Mouse (Mus musculus) monocyte, adult 5-6 weeks (primary cell): ENCODE results near the gene Dcp1a. TPM values are rescaled to one million over a fixed set of nuclear protein-coding genes. Genes with fewer than 3 reads are reported as not detected.
A peak's percentile ranks its signal among the peaks of the same experiment; 100 is the strongest.
"Not testable (repeated sequence)": the region's sequence is repeated elsewhere in the genome, so short reads cannot be mapped to it uniquely, and the experiment has no call there.

ENCODE experiments used
- ATAC-seq: fragments of 153-309, 156-312 bp; replicated peaks from 2 replicates; pipeline ENCODE4 v1.8.0; 2017; ENCODE audit warnings: mild to moderate bottlenecking; ENCODE audit not compliant: low TSS enrichment, insufficient number of reproducible peaks, severe bottlenecking, poor library complexity, low FRiP score
- total RNA-seq: library from RNA; stranded (forward); fragments of 200-1000, 200-491, 200-594 nt; gene quantifications from 3 replicates; pipeline ENCODE4 v1.2.3, GENCODE M21; 2017

The Dcp1a gene
- total RNA-seq, 1 experiment from 2014 or later, result 17.9 TPM

- ATAC-seq, result no peak
Measured at GRCm38 (mm10) chr14:30510214-30510763, 31.0 kb downstream of the Dcp1a start.

DNA sequence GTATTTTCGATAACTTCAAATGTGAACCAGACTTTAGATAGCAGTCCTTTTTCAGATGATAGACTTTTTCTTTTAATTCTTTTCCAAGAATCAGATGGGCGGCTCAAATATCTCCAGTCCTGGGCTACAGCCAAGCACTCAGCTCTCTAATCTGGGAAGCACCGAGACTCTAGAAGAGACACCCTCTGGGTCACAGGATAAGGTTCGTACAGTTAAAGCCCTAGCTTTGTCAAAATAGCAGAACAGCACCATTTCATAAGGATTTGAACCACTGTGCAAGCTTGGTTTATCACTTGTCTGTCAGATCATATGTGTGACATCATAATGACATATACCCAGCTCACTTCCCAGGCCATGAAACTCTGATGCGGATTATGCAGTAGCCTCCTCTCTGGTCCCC lies 33.6 kb downstream of the Dcp1a start:
- ATAC-seq, result no peak

DNA sequence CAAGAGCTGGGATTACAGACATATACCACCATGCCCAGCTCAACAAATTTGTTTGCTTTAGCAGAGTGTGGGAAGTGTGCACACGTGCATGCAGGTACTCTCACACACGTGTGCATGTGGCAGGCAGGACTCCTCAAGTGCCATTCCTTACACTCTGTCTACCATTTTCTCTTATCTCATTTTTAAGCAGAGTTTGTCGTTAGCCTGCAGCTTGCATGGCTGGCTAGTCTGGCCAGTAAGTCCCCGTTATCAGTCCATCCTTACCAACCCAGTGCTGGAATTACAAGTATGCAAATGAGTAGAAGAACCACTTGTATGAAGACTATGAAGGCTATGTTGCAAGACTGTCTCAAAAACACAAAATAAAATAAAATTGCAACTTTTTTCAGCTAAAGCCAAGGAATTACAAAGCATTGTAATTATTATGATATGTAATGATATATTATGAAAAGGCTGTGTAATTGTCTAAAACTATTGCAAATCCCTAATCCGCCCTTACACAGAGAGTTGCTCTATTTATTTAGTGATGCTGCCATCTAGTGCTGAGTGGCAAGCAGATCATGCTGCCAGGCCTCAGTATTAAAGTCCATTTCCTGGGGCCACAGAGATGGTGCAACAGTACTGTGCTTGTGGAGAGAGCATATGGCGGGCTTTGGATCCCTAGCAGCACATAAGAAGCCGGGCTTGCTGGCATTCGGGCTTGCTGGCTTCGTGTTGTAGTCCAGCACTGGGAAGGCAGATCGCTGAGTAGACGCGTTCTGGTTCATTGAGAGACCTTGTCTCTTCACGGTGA lies 36.8 kb downstream of the Dcp1a start:
- no peak for ATAC-seq

DNA sequence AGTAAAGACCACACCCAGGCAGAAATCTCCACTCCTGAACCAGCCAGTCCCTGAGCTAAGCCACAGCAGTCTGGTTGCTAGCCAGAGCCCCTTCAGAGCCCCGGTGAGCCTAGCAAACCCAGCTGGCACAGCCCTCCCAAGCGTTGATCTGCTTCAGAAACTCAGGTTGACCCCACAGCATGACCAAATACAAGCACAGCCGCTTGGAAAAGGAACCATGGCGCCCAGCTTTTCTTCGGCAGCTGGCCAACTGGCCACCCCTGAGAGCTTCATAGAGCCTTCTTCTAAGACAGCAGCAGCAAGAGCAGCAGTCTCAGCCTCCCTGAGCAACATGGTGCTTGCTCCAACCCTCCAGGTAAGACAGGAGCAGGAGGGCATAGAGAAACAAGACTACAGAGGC lies 40.0 kb downstream of the Dcp1a start:
- ATAC-seq, result no peak

DNA sequence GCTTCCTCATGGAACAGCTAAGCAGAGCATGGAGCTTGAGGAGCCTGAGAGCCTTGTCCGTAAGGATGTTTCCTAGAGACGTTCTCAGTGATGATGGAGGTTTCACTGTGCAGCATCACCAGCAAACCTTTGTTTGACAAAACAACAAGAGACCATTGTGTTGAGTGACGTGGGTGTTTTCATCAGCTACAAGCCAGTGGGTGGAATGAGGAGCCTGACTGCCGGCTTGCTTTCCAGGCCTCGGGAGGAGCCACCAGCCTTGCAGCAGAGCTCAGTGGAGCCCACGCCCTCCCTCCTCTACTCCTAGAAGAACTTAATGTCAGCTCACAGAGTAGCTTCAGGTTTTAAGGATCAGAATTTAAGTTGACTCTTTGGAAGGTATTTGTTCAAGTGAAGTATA lies 44.0 kb downstream of the Dcp1a start:
- ATAC-seq, result no peak

DNA sequence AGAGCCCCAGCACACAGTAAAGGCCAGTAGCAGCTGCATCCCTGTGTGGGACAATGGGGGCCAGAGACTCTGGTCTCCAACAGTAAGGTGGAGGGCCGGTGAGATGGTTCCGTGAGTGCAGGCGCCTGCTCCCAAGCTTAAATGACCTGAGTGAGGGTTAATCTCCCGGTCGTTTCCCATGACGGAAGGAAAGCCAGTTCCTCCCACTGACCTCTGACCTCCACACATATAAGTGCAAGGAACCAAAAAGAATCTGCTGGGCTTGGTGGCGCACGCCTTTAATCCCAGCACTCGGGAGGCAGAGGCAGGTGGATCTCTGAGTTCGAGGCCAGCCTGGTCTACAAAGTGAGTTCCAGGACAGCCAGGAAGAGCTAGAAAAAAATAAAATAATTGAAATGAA lies 49.1 kb downstream of the Dcp1a start:
- no peak for ATAC-seq

DNA sequence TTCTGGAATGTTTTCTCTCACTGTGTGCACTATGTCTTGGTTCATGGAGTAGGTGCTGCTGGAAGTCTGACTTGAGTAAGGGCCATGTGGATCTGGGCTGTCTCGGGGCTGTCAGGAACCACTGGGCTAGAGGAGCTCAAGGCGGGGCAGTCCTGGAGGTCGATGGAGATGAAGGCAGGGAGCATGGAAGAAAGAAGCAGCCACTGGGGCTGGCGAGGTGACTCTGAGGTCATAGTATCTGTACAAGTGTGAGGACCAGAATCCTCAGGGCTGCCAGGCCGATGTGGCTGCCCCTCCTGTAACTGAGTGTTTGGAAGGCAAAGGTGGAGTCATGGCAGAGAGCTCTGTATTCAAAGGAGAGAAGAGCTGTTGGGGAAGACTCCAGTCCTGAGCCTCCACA lies 49.6 kb downstream of the Dcp1a start:
- no peak for ATAC-seq

DNA sequence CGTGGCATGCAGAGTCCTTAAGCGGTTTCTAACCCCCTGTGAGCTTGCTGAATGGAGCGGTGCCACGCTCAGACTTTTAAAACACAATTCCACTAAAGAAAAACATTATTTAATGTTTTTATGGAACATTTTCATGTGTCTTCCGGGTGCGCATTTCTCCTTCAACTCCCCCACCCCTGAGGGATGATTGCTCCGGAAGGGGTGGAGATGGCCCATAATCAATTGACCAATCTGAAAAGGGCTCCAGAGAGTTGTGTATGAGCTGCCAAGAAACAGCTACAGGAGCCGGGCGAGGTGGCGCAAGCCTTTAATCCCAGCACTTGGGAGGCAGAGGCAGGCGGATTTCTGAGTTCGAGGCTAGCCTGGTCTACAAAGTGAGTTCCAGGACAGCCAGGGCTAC lies 50.1 kb downstream of the Dcp1a start:
- ATAC-seq, result no peak

DNA sequence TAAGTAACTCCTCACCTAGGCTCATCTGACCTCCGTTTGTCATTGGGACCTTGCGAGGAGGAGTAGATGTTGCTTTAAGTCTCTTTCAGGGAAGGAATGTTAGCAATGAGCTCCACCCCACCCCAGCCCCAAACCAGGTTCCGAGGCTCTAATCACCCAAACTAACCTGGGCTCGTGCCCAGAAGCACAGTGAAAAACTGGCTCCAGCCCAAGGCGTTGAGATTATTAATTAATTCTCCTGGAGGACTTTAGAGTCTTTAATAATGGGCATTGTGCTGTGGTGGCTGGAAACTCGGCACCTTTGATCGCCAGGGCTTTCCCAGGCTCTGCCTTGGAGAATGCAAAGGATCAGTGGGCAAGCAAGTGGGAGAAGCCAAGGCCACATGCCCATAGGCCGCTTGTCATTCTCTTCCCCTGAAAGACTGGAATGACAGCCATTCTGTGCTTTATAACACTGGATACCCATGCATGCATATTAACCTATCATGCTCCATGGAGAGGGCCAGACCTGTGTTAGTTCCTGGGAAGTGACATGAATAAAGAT lies 51.5 kb downstream of the Dcp1a start:
- ATAC-seq, result no peak

DNA sequence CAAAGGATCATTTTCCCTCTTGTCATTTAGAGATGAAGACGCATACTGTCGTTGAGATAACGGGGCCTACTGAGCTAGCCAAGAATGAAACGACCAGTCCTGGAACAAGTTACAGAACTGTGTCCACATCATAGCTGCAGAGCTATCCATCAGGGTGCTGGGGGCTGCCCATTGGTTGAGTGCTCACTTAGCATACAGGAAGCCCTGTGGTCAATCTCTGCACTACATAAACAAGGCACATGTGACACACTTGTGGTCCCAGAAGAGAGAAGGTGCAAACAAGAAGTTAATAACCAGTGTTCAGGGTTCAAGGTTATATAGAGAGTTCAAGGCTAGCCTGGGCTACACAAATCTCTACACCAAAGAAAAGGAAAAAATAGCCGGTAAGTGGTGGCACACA lies 52.1 kb downstream of the Dcp1a start:
- no peak for ATAC-seq

DNA sequence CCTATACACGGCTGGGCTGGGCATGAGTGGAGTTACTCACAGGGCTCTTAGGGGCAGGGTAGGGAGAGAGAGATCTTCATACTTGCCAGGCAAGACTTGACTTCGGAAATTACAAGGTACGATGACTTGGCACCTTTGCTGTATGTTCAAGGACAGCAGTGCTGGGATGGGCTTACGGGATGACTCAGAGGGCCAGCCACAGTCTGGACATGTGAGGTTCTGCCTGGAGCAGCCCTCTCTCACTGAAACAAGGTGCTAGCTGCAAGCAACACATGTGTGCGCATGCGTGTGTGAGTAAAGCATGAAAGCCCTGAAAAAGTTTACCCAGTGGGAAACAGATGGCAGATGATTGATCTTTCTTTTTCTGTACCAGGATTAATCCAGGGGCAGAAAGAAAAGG lies 52.6 kb downstream of the Dcp1a start:
- no peak for ATAC-seq

DNA sequence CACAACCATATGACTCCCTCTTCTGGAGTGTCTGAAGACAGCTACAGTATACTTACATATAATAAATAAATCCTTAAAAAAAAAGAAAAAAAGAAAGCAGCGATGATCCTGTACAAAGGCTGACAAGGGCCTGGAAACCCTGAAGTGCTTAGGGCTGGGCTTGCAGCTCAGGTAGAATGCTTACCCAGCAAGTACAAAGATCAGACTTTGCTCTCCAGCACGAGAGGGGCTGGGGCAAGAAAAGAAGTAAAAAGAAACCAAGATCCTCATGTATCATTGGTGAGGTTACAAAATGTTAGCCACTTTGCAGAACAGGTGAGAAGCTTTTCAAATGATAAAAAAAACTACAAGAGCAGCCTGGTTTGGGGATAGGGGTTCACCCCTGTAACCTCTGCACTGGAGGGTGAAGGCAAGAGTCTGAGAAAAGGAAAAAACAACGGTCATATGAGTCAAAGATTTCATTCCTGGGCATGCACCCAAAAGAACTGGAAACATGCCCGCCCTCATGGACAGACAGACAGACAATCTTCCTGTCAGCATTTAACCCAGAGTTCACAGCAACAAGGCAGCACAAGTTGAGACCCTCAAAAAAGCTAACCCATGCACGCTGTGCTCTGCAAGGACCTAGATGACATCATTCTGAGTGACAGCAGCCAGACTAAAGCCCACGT lies 54.6 kb downstream of the Dcp1a start:
- ATAC-seq, result no peak

DNA sequence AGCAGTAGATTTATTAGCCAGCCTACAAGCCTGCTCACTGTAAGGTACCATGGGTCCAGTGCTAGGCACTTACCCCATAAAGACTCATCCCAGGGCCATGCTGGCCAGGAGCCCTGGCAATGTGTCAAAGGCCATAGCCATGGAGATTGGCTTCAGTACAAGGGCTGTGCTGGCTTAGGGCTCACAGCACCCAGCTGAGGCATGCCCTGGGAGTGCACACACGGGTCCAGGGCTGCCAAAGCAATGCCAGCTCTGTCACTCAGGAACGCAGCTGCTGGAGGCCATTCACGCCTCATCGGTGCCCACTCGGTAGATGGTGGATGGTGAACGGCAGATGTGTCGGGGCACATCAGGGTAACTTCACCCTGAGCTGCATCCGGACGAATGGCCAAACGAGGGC lies 62.2 kb downstream of the Dcp1a start:
- no peak for ATAC-seq

- not testable (repeated sequence) for ATAC-seq
Measured at GRCm38 (mm10) chr14:30543331-30543730, 64.0 kb downstream of the Dcp1a start.

- ATAC-seq, result peak; percentile 12; the same call in 1 of the 2 replicates
Measured at GRCm38 (mm10) chr14:30548131-30548720, 68.9 kb downstream of the Dcp1a start, which contains the start of gene Tkt. Gene Tkt (plus strand): TSS chr14:30548359.

GRCm38 (mm10) chr14:30548965-30549776 lies 69.8 kb downstream of the Dcp1a start:
- ATAC-seq, result peak; percentile 72

DNA sequence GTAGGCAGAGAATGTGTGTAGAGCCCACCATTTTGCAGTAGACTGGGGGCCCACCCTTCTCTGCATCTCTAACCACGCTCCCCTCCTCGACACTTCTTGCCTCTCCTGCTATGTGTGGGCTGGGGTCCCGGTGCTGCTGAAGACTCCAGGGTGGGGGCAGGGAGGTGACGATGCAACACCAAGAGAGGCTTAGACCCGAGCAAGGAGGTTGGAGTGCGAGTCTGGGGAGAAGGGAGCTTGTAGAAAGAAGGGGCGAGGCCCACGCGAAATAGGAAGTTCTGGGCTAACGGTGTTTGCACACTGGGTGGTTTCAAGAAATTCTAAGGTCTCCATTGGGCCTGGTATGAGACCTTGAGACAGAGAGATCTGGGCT lies 70.4 kb downstream of the Dcp1a start:
- peak; percentile 45; the same call in 1 of the 2 replicates for ATAC-seq

DNA sequence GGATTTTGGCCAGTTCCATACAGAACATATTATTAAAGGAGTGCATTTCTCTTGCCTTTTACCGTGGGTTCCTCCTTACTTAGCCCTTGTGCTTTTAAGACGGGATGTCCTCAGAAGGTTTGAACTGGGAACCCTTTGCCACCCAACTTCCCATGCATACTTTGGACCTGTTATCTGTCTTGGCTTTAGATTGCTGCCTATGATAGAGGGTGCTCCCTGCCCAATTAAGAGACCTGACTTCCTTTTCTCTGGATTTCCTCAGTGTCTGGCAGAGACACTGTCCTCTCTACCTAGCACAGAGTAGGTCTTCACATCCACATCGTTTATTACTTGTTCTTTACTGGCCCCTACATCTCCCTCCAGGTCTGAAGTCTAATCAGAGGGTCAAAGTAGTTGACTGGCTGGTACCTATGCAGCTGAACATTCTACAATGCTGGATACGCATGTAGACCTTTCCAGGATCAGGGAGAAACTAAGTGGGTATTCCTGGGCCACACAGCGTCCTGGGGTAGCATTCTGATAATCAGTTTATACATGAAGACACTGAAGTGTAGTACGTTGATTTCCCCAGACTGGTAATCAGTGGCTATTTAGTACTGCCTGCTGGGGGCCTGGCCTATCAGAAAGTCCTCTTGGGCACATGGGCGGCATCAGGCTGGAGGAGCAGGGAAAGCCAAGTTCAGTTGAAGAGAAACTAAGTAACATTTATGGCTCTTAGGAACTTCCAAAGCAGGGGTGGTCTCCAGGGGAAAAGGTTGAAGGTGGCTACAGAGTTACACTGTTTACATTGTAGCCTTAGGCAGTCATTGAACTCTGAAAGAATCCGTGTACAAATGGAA lies 71.1 kb downstream of the Dcp1a start:
- no peak for ATAC-seq
